Mouse (Mus musculus): Measurements from ENCODE around the gene Tmem200a. TPM values are rescaled to one million over a fixed set of nuclear protein-coding genes. Genes with fewer than 3 reads are reported as not detected.

The Tmem200a gene
- polyA plus RNA-seq, 1 experiment from 2014 or later = not detected

DNA sequence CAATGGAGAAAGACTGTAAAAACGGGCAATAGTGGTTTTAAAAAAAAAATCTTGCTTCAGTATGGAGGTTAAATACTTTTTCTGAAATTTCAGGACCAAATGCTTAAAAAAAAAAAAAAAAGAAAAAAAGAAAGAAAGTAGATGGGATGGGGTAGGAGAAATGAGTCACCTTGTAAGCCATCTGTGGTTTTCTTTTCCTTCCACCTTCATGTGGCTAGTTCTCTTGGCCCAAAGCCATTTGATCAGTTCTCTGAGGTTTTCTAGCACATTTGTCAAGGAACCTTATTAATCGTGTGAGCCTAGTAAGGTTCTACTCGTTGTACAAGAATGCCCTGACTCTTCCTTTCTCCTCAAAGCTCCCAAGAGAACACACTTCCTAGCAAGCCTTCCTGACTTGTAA is 826 bp upstream of the Tmem200a start:
- Histone ChIP-seq H3K9ac (replicated peaks) (no peak overlapping the region), H3K27me3 (ENCODE audit: insufficient read depth, low read length) (peaks cover 22% of the 10 kb centered on the region), H3K4me1 (ENCODE audit: insufficient read depth) (0 out of 2 replicates have a peak, but pooled peaks cover 2% of the 10 kb centered on the region), H3K4me2 (ENCODE audit: low read depth, low read length) (no peak overlapping the region), H3K36me3 (replicated peaks; ENCODE audit: insufficient read depth, low read length) (no peaks in the 10 kb centered on the region), H3K27ac (ENCODE audit: low read depth) (no peak overlapping the region), H3K4me3 (ENCODE audit: low read depth, low read length) (no peak overlapping the region), H3K9me3 (ENCODE audit: low read length) (no peaks in the 10 kb centered on the region)
- DNase-seq (no peak), ATAC-seq (no peak)
- TF ChIP-seq CTCF (IDR thresholded peaks at IDR 0.05; ENCODE audit: low read depth) (no peak), EP300 (IDR thresholded peaks at IDR 0.05; ENCODE audit: low read depth) (no peak)
- WGBS (ENCODE audit: insufficient replicate concordance) = 47% methylated on average over 3 of the region's 3 CpGs

DNA sequence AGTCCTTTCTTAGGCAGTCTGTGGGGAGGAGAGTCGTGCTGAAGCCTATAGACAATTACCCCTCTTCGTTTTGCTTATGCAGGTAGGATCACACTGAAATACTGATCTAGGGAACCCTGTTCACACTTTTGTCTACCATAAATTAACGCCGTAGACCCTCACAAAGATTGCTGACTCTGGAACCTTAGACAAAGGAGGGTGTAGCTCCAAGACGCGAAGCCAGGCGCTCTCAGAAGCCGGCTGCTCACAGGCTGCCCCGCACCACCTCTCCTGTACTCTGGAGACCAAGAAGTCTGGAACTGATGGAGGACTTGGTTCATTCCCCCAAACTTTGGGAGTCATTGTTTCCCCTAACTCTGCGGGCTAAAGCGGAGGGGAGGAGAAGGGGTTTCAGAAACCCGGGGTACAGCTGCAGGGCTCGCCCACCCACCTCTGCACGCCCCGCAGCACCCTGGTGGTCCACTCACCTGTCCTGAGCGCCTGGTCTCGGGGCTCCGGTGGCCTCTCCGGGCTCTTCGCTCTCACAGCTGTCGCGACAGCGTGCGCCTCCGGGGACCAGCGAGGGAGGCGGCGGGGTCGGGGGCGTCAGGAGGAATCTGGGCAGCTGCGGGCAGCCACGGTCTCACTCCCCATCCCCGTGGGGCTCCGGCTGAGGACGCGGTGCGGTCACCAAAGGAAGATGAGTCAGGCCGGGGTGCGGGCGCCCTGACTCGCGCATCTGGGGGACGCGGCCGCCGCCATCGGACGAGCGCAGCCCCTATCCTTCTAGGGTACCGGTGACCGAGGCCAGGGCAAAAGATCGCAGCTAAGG is 976 bp downstream of the Tmem200a start, which contains the start of gene Gm9767:
Gene Gm9767, plus strand, starts transcription at position 585 of the 811 bp plus-strand sequence.
- no peak for DNase-seq
- TF ChIP-seq EP300 (IDR thresholded peaks at IDR 0.05; ENCODE audit: low read depth) = no peak
- TF ChIP-seq CTCF (IDR thresholded peaks at IDR 0.05; ENCODE audit: low read depth) = no peak
- H3K36me3 ChIP-seq (replicated peaks; ENCODE audit: insufficient read depth, low read length) = no peaks in the 10 kb centered on the region
- peak within 1 kb of the TSS; percentile 73 for H3K4me2 ChIP-seq (ENCODE audit: low read depth, low read length)
- H3K9ac ChIP-seq (replicated peaks) = no peak within 1 kb of the TSS
- H3K27ac ChIP-seq (ENCODE audit: low read depth) = no peak within 1 kb of the TSS
- H3K4me1 ChIP-seq (ENCODE audit: insufficient read depth) = 0 out of 2 replicates have a peak, but pooled peaks cover 2% of the 10 kb centered on the region
- ATAC-seq = no peak
- 5% methylated on average over 51 of the region's 52 CpGs for WGBS (ENCODE audit: insufficient replicate concordance)
- H3K27me3 ChIP-seq (ENCODE audit: insufficient read depth, low read length) = peaks cover 22% of the 10 kb centered on the region
- H3K9me3 ChIP-seq (ENCODE audit: low read length) = no peaks in the 10 kb centered on the region
- H3K4me3 ChIP-seq (ENCODE audit: low read depth, low read length) = peak within 1 kb of the TSS; percentile 41

DNA sequence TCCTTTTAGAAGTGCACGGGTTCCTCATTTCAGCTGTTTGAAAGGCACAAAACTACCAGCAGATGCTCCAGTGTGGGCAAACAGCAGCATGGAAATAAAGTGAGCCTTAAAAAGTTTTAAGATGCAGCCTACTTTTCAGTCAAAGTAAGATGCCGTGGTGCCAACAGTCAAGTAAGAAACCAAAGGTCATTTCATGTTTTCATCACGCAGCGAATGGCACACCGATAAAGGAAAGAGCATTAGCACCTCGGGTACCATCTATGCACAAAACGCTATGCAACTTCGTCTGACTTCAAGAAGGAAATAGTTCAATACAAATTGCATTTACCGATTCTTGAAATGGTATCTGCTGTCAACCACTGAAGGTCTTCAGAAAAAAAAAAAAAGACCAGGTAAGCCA is 1.9 kb downstream of the Tmem200a start:
- no peak for ATAC-seq
- no peak overlapping the region for H3K4me2 ChIP-seq (ENCODE audit: low read depth, low read length)
- no peak overlapping the region for H3K9ac ChIP-seq (replicated peaks)
- peaks cover 22% of the 10 kb centered on the region for H3K27me3 ChIP-seq (ENCODE audit: insufficient read depth, low read length)
- DNase-seq = no peak
- H3K9me3 ChIP-seq (ENCODE audit: low read length) = no peaks in the 10 kb centered on the region
- no peak for TF ChIP-seq CTCF (IDR thresholded peaks at IDR 0.05; ENCODE audit: low read depth)
- no peak for TF ChIP-seq EP300 (IDR thresholded peaks at IDR 0.05; ENCODE audit: low read depth)
- no peaks in the 10 kb centered on the region for H3K36me3 ChIP-seq (replicated peaks; ENCODE audit: insufficient read depth, low read length)
- no peak overlapping the region for H3K4me3 ChIP-seq (ENCODE audit: low read depth, low read length)
- H3K4me1 ChIP-seq (ENCODE audit: insufficient read depth) = 0 out of 2 replicates have a peak, but pooled peaks cover 2% of the 10 kb centered on the region
- H3K27ac ChIP-seq (ENCODE audit: low read depth) = no peak overlapping the region
- 83% methylated on average over 9 of the region's 9 CpGs for WGBS (ENCODE audit: insufficient replicate concordance)

DNA sequence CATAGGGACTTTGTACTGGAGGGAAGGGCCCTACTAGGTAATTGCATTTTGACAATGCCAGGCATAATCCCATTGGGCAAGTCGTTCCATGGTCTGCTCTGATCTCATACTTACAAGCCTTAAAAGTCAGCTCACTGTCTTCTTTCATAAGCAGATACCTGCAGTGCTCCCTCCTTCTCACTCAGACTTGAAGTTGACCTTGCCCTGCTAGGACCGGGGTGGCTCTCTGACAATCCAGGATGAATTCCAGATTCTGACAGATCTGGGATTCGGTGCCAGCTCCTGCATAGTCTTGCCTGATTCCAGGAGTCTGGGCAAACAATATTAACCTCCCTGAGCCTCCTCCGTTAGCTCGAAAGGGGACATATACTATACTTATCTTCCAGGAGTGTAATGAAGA is 6.9 kb downstream of the Tmem200a start:
- Histone ChIP-seq H3K9ac (replicated peaks) (no peak overlapping the region), H3K9me3 (ENCODE audit: low read length) (no peaks in the 10 kb centered on the region), H3K27ac (ENCODE audit: low read depth) (no peak overlapping the region), H3K4me2 (ENCODE audit: low read depth, low read length) (no peak overlapping the region), H3K27me3 (ENCODE audit: insufficient read depth, low read length) (peaks cover 3% of the 10 kb centered on the region; the same call in 1 of the 2 replicates), H3K4me3 (ENCODE audit: low read depth, low read length) (no peak overlapping the region), H3K4me1 (ENCODE audit: insufficient read depth) (no peaks in the 10 kb centered on the region), H3K36me3 (replicated peaks; ENCODE audit: insufficient read depth, low read length) (no peaks in the 10 kb centered on the region)
- 74% methylated on average over 5 of the region's 5 CpGs for WGBS (ENCODE audit: insufficient replicate concordance)
- TF ChIP-seq EP300 (IDR thresholded peaks at IDR 0.05; ENCODE audit: low read depth) (no peak), CTCF (IDR thresholded peaks at IDR 0.05; ENCODE audit: low read depth) (no peak)
- ATAC-seq = no peak
- DNase-seq = no peak

DNA sequence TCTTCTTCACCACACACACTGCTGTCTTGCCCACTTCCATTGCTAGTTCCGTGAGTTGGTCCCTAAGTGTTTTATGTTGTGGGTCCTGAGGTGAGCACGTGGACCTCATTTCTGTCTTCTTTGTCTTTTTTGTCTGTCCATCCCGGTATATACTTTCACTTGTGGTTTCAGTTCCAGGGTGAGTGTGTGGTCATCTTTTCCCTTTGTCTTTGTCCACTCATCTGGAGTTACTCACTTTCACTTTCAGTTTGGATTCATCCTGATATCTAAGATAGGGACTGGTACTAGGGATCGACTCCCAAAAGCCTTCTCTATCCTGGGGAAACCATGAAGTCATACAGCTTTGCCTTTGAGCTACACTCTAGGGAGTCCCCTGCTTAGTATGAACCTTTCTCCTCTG is 15.8 kb downstream of the Tmem200a start:
- no peak for TF ChIP-seq EP300 (IDR thresholded peaks at IDR 0.05; ENCODE audit: low read depth)
- no peak for TF ChIP-seq CTCF (IDR thresholded peaks at IDR 0.05; ENCODE audit: low read depth)
- Histone ChIP-seq H3K4me1 (ENCODE audit: insufficient read depth) (no peaks in the 10 kb centered on the region), H3K4me3 (ENCODE audit: low read depth, low read length) (no peak overlapping the region), H3K9me3 (ENCODE audit: low read length) (no peaks in the 10 kb centered on the region), H3K27ac (ENCODE audit: low read depth) (no peak overlapping the region), H3K36me3 (replicated peaks; ENCODE audit: insufficient read depth, low read length) (no peaks in the 10 kb centered on the region), H3K27me3 (ENCODE audit: insufficient read depth, low read length) (no peaks in the 10 kb centered on the region), H3K4me2 (ENCODE audit: low read depth, low read length) (no peak overlapping the region), H3K9ac (replicated peaks) (no peak overlapping the region)
- no peak for DNase-seq
- 72% methylated on average over 4 of the region's 4 CpGs for WGBS (ENCODE audit: insufficient replicate concordance)
- no peak for ATAC-seq

DNA sequence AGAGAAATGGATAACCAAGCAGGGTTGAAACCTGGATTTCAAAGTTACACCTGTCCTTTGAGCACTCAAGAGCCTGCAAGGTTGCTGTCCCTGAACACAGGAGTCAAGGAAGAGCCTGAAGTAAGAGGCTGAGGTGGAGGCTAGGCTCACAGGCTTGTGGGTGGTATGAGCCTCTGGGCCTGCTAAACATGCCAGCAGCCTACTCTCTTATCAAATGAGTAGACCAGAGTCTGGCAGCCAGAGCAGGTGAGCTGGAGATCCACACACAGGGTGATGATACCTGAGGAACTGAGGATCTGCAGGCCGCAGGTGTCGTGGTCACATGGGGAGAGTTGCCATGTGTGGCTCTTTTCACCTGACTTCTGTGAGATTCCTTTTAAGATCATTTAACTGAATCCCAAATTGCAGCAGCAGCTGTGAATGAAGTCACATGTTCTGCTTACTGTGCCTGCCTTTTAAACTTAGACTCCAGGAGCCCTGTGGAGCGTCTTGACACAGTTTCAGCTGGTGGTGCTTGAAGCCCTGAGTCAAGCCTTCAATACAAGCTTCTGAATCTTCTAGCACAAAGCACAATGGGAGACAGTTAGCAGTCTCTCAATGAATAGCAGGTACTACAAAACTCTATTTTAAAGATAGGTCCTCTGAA is 19.1 kb downstream of the Tmem200a start:
- 83% methylated on average over 3 of the region's 3 CpGs for WGBS (ENCODE audit: insufficient replicate concordance)
- Histone ChIP-seq H3K36me3 (replicated peaks; ENCODE audit: insufficient read depth, low read length) (no peaks in the 10 kb centered on the region), H3K4me3 (ENCODE audit: low read depth, low read length) (no peak overlapping the region), H3K9me3 (ENCODE audit: low read length) (no peaks in the 10 kb centered on the region), H3K4me1 (ENCODE audit: insufficient read depth) (no peaks in the 10 kb centered on the region), H3K27me3 (ENCODE audit: insufficient read depth, low read length) (no peaks in the 10 kb centered on the region), H3K27ac (ENCODE audit: low read depth) (no peak overlapping the region), H3K4me2 (ENCODE audit: low read depth, low read length) (no peak overlapping the region), H3K9ac (replicated peaks) (no peak overlapping the region)
- no peak for TF ChIP-seq CTCF (IDR thresholded peaks at IDR 0.05; ENCODE audit: low read depth)
- no peak for TF ChIP-seq EP300 (IDR thresholded peaks at IDR 0.05; ENCODE audit: low read depth)
- ATAC-seq (no peak), DNase-seq (no peak)

Measured in liver, postnatal 0 days (tissue).